Mouse (Mus musculus) E14TG2a.4 (cell line): ENCODE measurements around the gene Zfand3.

ENCODE experiments used
- H3K27me3 ChIP-seq: 2 replicates; pipeline ENCODE4 v1.6.1; 2014; ENCODE audit warnings: low read length, control low read depth; ENCODE audit not compliant: insufficient read depth
- H3K36me3 ChIP-seq: 2 replicates; pipeline ENCODE4 v1.6.1; 2014; ENCODE audit warnings: low read length, control low read depth; ENCODE audit not compliant: insufficient read depth
- H3K4me1 ChIP-seq: replicated peaks from 2 replicates; pipeline ENCODE4 v1.6.1; 2014; ENCODE audit warnings: low read depth, low read length, control low read depth
- H3K4me3 ChIP-seq: replicated peaks from 2 replicates; pipeline ENCODE4 v1.5.1; 2014; ENCODE audit warnings: mild to moderate bottlenecking, low read length
- H3K9me3 ChIP-seq: 2 replicates; pipeline ENCODE4 v1.6.1; 2014; ENCODE audit warnings: low read length, control low read depth
- CTCF ChIP-seq: conservative IDR thresholded peaks from 2 replicates; pipeline ENCODE4 v1.5.1; 2014; ENCODE audit warnings: low read length
- NANOG ChIP-seq: IDR thresholded peaks from 2 replicates; pipeline ENCODE4 v1.6.1; 2014; ENCODE audit warnings: borderline replicate concordance, low read length, mixed read lengths
- POU5F1 ChIP-seq: IDR thresholded peaks from 2 replicates; pipeline ENCODE4 v1.6.1; 2014; ENCODE audit warnings: low read length, borderline replicate concordance

Zfand3 gene

DNA sequence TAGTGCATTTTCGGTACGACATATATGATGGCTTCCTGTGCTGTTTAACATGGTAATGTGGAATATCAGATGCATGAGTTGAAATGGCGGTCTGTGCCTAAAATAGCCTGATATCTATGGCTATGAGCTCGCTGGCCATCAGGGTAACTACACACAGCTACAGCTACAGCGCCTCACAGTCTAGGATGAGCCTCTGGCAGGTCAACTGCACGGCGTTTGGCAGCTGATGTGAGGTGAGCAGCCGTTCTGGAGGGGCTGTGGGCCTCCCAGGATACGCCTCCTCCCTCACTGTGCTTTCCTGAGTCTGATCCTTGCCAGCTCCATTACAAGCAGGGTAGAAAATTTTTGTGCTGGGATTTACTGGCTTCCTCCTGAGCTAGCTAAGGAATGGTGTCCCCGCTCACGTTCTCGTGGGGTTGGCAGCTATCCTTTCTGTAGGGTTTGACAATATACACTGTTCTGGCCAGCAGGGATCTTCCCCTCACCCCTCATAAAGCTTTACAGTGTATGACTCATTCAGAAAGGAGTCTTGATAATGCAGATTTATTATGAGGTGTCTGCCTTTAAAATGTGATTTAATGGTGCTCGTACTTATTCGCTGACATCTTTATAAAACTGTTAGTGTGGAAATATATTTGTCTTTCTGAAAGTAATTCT lies 240.2 kb downstream of the Zfand3 start:
- Histone ChIP-seq H3K36me3 (peaks cover 6% of the 10 kb centered on the region; the same call in 1 of the 2 replicates), H3K9me3 (no peaks in the 10 kb centered on the region), H3K4me1 (0 out of 2 replicates have a peak, but pooled peaks cover 5% of the 10 kb centered on the region), H3K4me3 (no peak overlapping the region), H3K27me3 (no peaks in the 10 kb centered on the region)
- TF ChIP-seq CTCF (no peak), NANOG (no peak), POU5F1 (no peak)

DNA sequence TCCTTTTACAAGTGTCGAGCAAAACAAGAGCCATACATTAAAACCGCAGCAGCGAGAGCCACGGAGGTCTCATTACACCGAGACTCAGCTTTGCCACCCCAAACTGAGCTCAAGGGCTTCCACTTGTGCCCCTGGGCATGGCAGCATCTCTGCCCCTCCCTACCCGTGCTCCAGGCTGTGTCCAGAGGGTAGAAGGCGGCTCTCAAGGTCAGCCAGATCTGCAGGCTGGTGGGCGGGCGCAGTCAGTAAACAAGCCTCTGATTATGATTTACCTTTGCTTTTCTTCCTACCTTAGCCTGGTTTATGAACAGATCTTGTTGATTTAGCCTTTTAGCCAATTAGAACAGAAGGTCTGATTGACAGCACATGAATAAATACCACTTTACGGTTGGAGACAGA lies 240.8 kb downstream of the Zfand3 start:
- 0 out of 2 replicates have a peak, but pooled peaks cover 5% of the 10 kb centered on the region for H3K4me1 ChIP-seq
- peaks cover 6% of the 10 kb centered on the region; the same call in 1 of the 2 replicates for H3K36me3 ChIP-seq
- H3K4me3 ChIP-seq = no peak overlapping the region
- no peaks in the 10 kb centered on the region for H3K27me3 ChIP-seq
- no peak for TF ChIP-seq POU5F1
- no peak for TF ChIP-seq CTCF
- no peak for TF ChIP-seq NANOG
- no peaks in the 10 kb centered on the region for H3K9me3 ChIP-seq

DNA sequence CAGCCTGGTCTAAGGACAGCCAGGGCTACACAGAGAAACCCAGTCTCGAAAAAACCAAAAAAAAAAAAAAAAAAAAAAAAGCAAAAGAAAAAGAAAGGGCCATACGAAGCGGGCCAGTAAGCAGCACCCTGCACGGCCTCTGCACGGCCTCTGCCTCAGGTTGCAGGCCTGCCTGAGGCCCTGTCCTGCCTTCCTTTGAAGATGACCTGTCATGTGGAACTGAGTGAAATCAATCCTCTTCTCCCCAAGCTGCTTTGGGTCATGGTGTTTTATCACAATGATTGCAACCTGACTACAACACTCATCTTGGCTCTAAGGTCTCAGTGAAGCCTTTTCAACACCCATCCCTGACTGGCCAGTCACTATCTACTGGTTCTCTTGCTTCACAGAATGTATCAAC lies 248.5 kb downstream of the Zfand3 start:
- Histone ChIP-seq H3K36me3 (peaks cover 7% of the 10 kb centered on the region; the same call in 1 of the 2 replicates), H3K9me3 (no peaks in the 10 kb centered on the region), H3K27me3 (no peaks in the 10 kb centered on the region), H3K4me1 (0 out of 2 replicates have a peak, but pooled peaks cover 4% of the 10 kb centered on the region), H3K4me3 (no peak overlapping the region)
- TF ChIP-seq NANOG (no peak), CTCF (no peak), POU5F1 (no peak)

DNA sequence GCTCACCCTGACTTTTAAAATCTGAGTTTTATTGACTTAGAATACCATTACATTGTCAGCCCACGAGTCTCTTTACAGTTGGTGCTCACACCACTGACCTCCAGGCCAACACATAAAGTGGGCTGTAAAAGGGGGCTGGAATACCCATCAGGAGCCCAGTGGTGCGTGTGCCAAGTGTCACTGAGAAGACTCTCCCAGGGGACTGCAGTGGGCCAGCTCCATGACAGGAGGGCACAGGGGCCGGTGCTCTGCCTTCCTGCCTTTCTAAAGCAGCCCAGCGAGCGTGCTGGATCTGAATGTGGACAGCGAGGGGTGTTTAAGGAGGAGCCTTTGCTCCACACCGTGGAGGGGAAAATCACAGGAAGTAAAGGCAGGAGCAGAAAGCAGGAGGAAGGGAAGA lies 249.4 kb downstream of the Zfand3 start:
- no peaks in the 10 kb centered on the region for H3K27me3 ChIP-seq
- no peaks in the 10 kb centered on the region for H3K9me3 ChIP-seq
- TF ChIP-seq CTCF (no peak), NANOG (no peak), POU5F1 (no peak)
- 0 out of 2 replicates have a peak, but pooled peaks cover 4% of the 10 kb centered on the region for H3K4me1 ChIP-seq
- peaks cover 8% of the 10 kb centered on the region; the same call in 1 of the 2 replicates for H3K36me3 ChIP-seq
- H3K4me3 ChIP-seq = no peak overlapping the region

DNA sequence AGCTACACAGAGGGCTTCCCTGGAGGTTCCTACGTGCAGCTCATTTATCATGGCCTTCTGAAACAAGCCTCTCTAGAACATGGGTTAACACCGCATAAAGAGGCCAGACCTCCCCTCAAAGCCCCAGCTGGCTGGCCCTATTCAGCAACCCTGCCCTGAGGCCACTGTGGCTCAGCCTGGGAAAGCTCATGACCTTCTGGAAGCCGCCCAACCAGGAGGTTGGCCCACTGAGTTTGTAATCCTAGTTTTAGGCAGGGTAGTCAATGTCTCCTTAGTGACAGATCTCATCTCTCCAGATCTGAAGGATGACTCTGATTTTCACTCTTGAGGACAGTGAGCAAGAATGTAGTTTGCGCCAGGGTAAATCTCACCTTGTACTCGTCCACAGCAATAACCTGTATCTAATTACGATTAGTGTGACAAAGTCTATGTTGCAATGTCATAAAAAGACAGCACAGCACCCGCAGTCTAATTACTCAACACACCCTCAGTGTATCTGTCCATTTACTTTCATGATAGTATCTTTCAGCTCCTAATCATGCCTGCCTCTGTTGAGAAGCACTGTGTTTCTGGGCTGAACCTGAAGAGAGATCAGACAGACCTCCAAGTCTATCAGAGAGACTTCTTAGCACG lies 251.5 kb downstream of the Zfand3 start:
- no peak for TF ChIP-seq POU5F1
- TF ChIP-seq NANOG = no peak
- no peak for TF ChIP-seq CTCF
- Histone ChIP-seq H3K4me3 (no peak overlapping the region), H3K36me3 (peaks cover 8% of the 10 kb centered on the region; the same call in 1 of the 2 replicates), H3K27me3 (no peaks in the 10 kb centered on the region), H3K9me3 (no peaks in the 10 kb centered on the region), H3K4me1 (peaks cover 21% of the 10 kb centered on the region)

DNA sequence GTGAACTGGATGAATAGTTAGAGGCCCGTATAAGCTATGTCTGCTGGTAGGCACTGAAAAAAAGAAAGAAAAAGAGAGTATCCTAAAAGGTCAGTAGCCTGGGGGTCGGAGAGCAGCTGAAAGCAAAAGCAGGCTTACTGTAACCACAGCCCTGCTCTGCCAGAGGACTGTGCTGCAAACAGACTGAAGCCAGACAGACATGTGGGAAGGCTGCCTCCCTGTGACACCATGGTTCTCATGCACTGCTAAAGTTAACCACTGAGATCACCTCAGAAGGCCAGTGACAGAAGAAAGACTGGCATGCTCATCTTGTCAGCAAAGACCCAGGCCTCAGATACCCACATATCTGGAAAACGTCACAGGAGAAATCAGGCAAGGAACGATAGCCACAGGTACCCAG lies 253.9 kb downstream of the Zfand3 start:
- no peaks in the 10 kb centered on the region for H3K9me3 ChIP-seq
- no peaks in the 10 kb centered on the region for H3K27me3 ChIP-seq
- H3K4me1 ChIP-seq = peaks cover 42% of the 10 kb centered on the region
- no peak for TF ChIP-seq CTCF
- no peak for TF ChIP-seq NANOG
- TF ChIP-seq POU5F1 = no peak
- peaks cover 8% of the 10 kb centered on the region; the same call in 1 of the 2 replicates for H3K36me3 ChIP-seq
- no peak overlapping the region for H3K4me3 ChIP-seq

DNA sequence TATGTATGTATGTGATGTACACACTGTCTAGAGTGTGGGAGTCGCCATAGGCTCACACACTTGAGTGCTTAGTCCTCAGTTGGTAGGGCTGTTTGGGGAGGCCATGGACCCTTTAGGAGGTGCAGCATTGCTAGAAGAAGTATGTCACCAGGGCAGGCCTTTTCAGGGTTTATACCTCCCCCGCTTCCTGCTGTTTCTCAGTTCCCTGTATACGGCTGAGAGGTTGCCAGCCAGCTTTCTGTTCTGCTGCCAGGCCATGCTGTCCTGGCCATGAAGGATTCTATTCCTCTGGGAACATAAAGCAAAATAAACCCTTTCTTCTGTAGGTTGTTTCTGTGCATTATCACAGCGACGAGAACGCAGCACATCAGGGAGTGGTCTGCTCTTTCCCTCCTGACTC lies 255.4 kb downstream of the Zfand3 start:
- no peak overlapping the region for H3K4me3 ChIP-seq
- H3K36me3 ChIP-seq = peaks cover 8% of the 10 kb centered on the region; the same call in 1 of the 2 replicates
- no peaks in the 10 kb centered on the region for H3K9me3 ChIP-seq
- no peaks in the 10 kb centered on the region for H3K27me3 ChIP-seq
- peaks cover 49% of the 10 kb centered on the region for H3K4me1 ChIP-seq
- TF ChIP-seq NANOG = no peak
- no peak for TF ChIP-seq POU5F1
- TF ChIP-seq CTCF = no peak
